Mouse (Mus musculus): ENCODE measurements around the gene Ddo. TPM values are rescaled to one million over a fixed set of nuclear protein-coding genes. Genes with fewer than 3 reads are reported as not detected.

Gene Ddo
- polyA plus RNA-seq, 1 experiment from 2014 or later: 0.21 TPM

- no peaks in the 10 kb centered on the region for H3K36me3 ChIP-seq
Observed at GRCm38 (mm10) chr10:40688873-40689272, 59.1 kb downstream of the Ddo start.

GRCm38 (mm10) chr10:40698652-40699051 is 68.8 kb downstream of the Ddo start:
- Histone ChIP-seq H3K27ac (replicated peaks) (no peak overlapping the region), H3K27me3 (ENCODE audit: low read depth, poor library complexity, severe bottlenecking) (no peaks in the 10 kb centered on the region), H3K36me3 (no peaks in the 10 kb centered on the region), H3K4me1 (no peaks in the 10 kb centered on the region), H3K4me3 (no peak overlapping the region), H3K9me3 (replicated peaks) (no peaks in the 10 kb centered on the region)
- 87% methylated on average over 4 of the region's 4 CpGs for WGBS
- no peak for DNase-seq (ENCODE audit: low spot score)

More at GRCm38 (mm10) chr10:40688873-40689272, 59.1 kb downstream of the Ddo start:
- no peak for DNase-seq (ENCODE audit: low spot score)
- no peak overlapping the region for H3K4me3 ChIP-seq
- peaks cover 13% of the 10 kb centered on the region; the same call in 1 of the 2 replicates for H3K27me3 ChIP-seq (ENCODE audit: low read depth, poor library complexity, severe bottlenecking)
- no peak overlapping the region for H3K27ac ChIP-seq (replicated peaks)
- peaks cover 19% of the 10 kb centered on the region for H3K4me1 ChIP-seq
- WGBS: 49% methylated on average over 1 of the region's 1 CpGs
- H3K9me3 ChIP-seq (replicated peaks): no peaks in the 10 kb centered on the region

DNA sequence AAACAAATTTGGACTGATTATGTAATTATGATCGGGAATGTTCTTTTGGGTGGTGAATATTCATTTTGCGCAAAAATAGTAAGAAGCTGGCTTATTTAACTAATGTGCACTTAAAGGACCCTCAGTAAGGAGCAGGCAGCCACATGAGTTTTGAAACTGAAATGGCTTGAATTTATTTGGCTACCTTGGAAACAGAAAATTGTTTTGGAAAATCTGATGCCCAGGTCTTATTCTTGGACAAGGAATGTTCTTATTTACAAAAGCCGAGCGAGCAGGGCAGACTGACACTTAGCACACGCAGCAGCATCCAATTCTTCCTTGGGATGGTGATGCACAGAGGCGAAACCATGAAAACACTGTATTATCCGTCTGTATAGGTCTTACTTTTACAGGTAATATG is 81.3 kb downstream of the Ddo start:
- 85% methylated on average over 7 of the region's 7 CpGs for WGBS
- Histone ChIP-seq H3K27ac (replicated peaks) (no peak overlapping the region), H3K4me1 (peaks cover 16% of the 10 kb centered on the region), H3K27me3 (ENCODE audit: low read depth, poor library complexity, severe bottlenecking) (no peaks in the 10 kb centered on the region), H3K4me3 (no peak overlapping the region), H3K36me3 (no peaks in the 10 kb centered on the region), H3K9me3 (replicated peaks) (0 out of 2 replicates have a peak, but pooled peaks cover 4% of the 10 kb centered on the region)
- DNase-seq (ENCODE audit: low spot score): no peak

DNA sequence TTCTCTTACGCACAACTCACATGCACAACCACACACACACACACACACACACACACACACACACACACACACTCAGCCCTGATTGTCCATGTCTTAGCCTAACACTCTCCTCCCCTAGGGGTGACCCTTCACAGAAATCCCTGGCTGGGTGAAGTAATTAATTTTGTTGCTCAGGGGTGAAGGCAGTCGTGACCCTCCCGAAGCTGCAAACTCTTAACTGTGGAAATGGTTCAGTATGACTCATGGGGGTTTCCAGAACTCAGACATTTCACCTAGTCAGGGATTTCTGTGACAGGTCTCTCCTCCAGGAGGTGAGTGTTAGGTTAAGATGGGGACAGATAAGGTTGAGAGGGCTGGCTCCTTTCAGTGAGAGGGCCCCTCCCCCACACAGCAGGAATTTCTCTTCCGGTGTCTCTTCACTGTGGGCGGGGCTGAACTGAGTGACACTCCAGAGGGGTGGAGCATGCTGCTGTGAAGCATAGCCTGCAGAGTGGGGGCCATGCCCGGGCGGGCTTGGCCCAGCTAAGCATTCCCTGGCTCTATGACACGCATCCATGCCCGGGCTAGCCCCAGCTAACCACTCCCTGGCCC is 83.3 kb downstream of the Ddo start:
- H3K27ac ChIP-seq (replicated peaks): peak overlapping the region; percentile 6
- WGBS: 39% methylated on average over 9 of the region's 9 CpGs

GRCm38 (mm10) chr10:40713829-40714228 is 84.0 kb downstream of the Ddo start:
- H3K4me3 ChIP-seq: no peak overlapping the region
- 91% methylated on average over 9 of the region's 9 CpGs for WGBS
- H3K27me3 ChIP-seq (ENCODE audit: low read depth, poor library complexity, severe bottlenecking): no peaks in the 10 kb centered on the region
- peaks cover 18% of the 10 kb centered on the region for H3K4me1 ChIP-seq
- H3K27ac ChIP-seq (replicated peaks): no peak overlapping the region
- H3K36me3 ChIP-seq: no peaks in the 10 kb centered on the region
- H3K9me3 ChIP-seq (replicated peaks): no peaks in the 10 kb centered on the region
- DNase-seq (ENCODE audit: low spot score): peak; percentile 5

More for the DNA sequence above, 83.3 kb downstream of the Ddo start:
- no peak overlapping the region for H3K4me3 ChIP-seq
- H3K4me1 ChIP-seq: peaks cover 18% of the 10 kb centered on the region
- peak; percentile 42 for DNase-seq (ENCODE audit: low spot score)
- no peaks in the 10 kb centered on the region for H3K9me3 ChIP-seq (replicated peaks)
- H3K36me3 ChIP-seq: no peaks in the 10 kb centered on the region
- no peaks in the 10 kb centered on the region for H3K27me3 ChIP-seq (ENCODE audit: low read depth, poor library complexity, severe bottlenecking)

- no peak overlapping the region for H3K27ac ChIP-seq (replicated peaks)
- no peaks in the 10 kb centered on the region for H3K27me3 ChIP-seq (ENCODE audit: low read depth, poor library complexity, severe bottlenecking)
- WGBS: 85% methylated on average over 4 of the region's 4 CpGs
- no peaks in the 10 kb centered on the region for H3K36me3 ChIP-seq
- H3K9me3 ChIP-seq (replicated peaks): no peaks in the 10 kb centered on the region
- H3K4me3 ChIP-seq: no peak overlapping the region
- DNase-seq (ENCODE audit: low spot score): peak; percentile 7
- peaks cover 18% of the 10 kb centered on the region for H3K4me1 ChIP-seq
Observed at GRCm38 (mm10) chr10:40715151-40715550, 85.3 kb downstream of the Ddo start.

- WGBS: 89% methylated on average over 8 of the region's 8 CpGs
- no peaks in the 10 kb centered on the region for H3K36me3 ChIP-seq
- no peaks in the 10 kb centered on the region for H3K9me3 ChIP-seq (replicated peaks)
- H3K4me1 ChIP-seq: peaks cover 18% of the 10 kb centered on the region
- no peak overlapping the region for H3K27ac ChIP-seq (replicated peaks)
- no peak overlapping the region for H3K4me3 ChIP-seq
- H3K27me3 ChIP-seq (ENCODE audit: low read depth, poor library complexity, severe bottlenecking): no peaks in the 10 kb centered on the region
- DNase-seq (ENCODE audit: low spot score): peak; percentile 9
Observed at GRCm38 (mm10) chr10:40716296-40716695, 86.5 kb downstream of the Ddo start.

DNA sequence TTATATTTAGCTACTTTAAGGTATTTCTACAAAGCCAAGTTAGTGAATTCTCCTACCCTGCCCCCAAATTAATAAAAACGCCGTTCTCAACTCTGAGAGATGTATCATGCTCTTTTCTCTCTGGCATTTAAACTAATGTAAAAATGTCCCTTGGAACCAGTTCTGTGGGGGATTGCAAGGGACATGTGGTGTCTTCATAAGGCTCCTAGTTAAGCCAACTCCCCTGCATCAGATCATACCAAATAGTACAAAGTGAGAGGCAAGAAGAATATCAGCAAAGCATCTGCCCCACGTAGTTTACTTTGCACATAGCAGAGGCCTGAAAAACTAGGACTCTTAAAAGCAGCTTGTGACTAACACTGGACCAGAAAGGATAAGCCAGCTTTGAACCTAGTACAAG is 86.9 kb downstream of the Ddo start:
- 89% methylated on average over 3 of the region's 3 CpGs for WGBS

DNA sequence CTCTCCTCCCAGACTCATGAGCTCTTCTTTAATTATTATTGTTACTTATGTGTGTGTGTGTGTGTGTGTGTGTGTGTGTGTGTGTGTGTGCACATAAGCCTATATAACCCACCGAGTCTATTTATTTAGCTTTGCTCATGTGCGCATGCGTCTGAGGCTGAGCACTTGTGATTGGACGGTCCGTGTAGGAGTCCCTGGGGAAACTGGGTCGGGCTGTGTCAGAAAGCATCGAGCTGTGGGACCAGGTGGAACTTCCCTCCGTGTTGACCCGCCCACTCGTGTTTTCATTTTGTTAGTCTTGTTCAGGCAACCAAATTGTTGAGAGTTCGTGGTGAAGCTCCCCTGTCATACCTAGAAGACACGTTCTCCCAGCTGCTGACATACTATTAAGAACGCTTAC is 88.6 kb downstream of the Ddo start:
- H3K9me3 ChIP-seq (replicated peaks): no peaks in the 10 kb centered on the region
- H3K36me3 ChIP-seq: no peaks in the 10 kb centered on the region
- DNase-seq (ENCODE audit: low spot score): peak; percentile 7
- peaks cover 13% of the 10 kb centered on the region for H3K4me1 ChIP-seq
- H3K27ac ChIP-seq (replicated peaks): no peak overlapping the region
- H3K4me3 ChIP-seq: no peak overlapping the region
- H3K27me3 ChIP-seq (ENCODE audit: low read depth, poor library complexity, severe bottlenecking): no peaks in the 10 kb centered on the region
- WGBS: 96% methylated on average over 13 of the region's 13 CpGs

More for the DNA sequence above, 86.9 kb downstream of the Ddo start:
- no peaks in the 10 kb centered on the region for H3K36me3 ChIP-seq
- H3K4me1 ChIP-seq: peaks cover 18% of the 10 kb centered on the region
- H3K27ac ChIP-seq (replicated peaks): no peak overlapping the region
- H3K27me3 ChIP-seq (ENCODE audit: low read depth, poor library complexity, severe bottlenecking): no peaks in the 10 kb centered on the region
- no peaks in the 10 kb centered on the region for H3K9me3 ChIP-seq (replicated peaks)
- DNase-seq (ENCODE audit: low spot score): no peak
- H3K4me3 ChIP-seq: no peak overlapping the region

GRCm38 (mm10) chr10:40719062-40719461 is 89.3 kb downstream of the Ddo start:
- peak; percentile 3 for DNase-seq (ENCODE audit: low spot score)
- Histone ChIP-seq H3K36me3 (no peaks in the 10 kb centered on the region), H3K4me3 (no peak overlapping the region), H3K4me1 (peaks cover 16% of the 10 kb centered on the region), H3K27me3 (ENCODE audit: low read depth, poor library complexity, severe bottlenecking) (no peaks in the 10 kb centered on the region), H3K9me3 (replicated peaks) (no peaks in the 10 kb centered on the region), H3K27ac (replicated peaks) (no peak overlapping the region)
- 89% methylated on average over 6 of the region's 6 CpGs for WGBS

GRCm38 (mm10) chr10:40720883-40721282 is 91.1 kb downstream of the Ddo start:
- WGBS: 87% methylated on average over 5 of the region's 5 CpGs
- no peak overlapping the region for H3K27ac ChIP-seq (replicated peaks)
- DNase-seq (ENCODE audit: low spot score): no peak
- H3K9me3 ChIP-seq (replicated peaks): no peaks in the 10 kb centered on the region
- H3K4me3 ChIP-seq: no peak overlapping the region
- no peaks in the 10 kb centered on the region for H3K27me3 ChIP-seq (ENCODE audit: low read depth, poor library complexity, severe bottlenecking)
- no peaks in the 10 kb centered on the region for H3K36me3 ChIP-seq
- H3K4me1 ChIP-seq: peaks cover 27% of the 10 kb centered on the region

DNA sequence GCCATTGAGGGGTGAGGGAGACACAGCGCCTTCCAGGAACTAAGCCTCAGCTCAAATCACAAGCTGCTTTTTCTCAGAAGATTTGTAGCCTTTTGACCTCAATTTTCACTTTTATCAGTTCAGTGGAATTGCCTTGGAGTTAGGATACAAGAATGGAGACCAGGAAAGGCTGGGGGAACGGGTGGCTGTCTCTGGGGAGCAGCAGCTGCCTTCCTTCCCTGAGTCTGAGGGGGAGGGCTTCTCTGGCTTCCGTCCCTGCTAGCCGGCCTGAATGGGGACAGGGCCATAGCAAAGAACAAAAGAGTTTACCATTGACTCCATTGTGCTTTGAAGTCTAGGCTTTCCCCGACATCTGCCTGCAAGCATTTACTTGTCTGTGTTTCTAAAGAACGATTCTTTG is 94.5 kb downstream of the Ddo start:
- peaks cover 44% of the 10 kb centered on the region for H3K4me1 ChIP-seq
- H3K4me3 ChIP-seq: no peak overlapping the region
- H3K36me3 ChIP-seq: no peaks in the 10 kb centered on the region
- peak; percentile 47 for DNase-seq (ENCODE audit: low spot score)
- H3K27me3 ChIP-seq (ENCODE audit: low read depth, poor library complexity, severe bottlenecking): no peaks in the 10 kb centered on the region
- peak overlapping the region; percentile 81 for H3K27ac ChIP-seq (replicated peaks)
- 25% methylated on average over 6 of the region's 6 CpGs for WGBS
- no peaks in the 10 kb centered on the region for H3K9me3 ChIP-seq (replicated peaks)

DNA sequence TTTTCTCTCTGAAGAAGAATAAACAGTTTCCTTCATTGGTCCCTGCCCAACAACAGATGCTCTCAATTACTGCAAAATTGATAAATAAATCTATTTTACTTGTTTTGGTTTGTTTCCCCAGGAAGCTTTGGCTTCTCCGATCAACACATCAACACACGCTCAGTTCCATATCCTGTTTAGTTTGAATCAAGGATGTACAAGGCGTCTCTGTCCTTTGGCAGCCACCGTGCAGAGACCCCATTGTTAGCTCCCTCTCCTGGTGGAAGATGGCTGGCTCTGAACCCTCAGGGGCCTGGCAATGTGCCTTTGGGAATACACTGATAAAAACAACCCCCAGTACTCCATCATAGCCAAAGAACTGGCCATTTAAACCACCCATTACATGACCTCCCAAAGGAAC is 95.3 kb downstream of the Ddo start:
- Histone ChIP-seq H3K4me3 (no peak overlapping the region), H3K27me3 (ENCODE audit: low read depth, poor library complexity, severe bottlenecking) (no peaks in the 10 kb centered on the region), H3K9me3 (replicated peaks) (no peaks in the 10 kb centered on the region), H3K4me1 (peaks cover 44% of the 10 kb centered on the region), H3K27ac (replicated peaks) (peak overlapping the region; percentile 81), H3K36me3 (no peaks in the 10 kb centered on the region)
- DNase-seq (ENCODE audit: low spot score): peak; percentile 32
- 49% methylated on average over 4 of the region's 4 CpGs for WGBS

Measured in midbrain, embryonic 10.5 days (tissue).